Mouse (Mus musculus): ENCODE measurements around the gene Grik1.
A peak's percentile ranks its signal among the peaks of the same experiment; 100 is the strongest.

Gene Grik1

DNA sequence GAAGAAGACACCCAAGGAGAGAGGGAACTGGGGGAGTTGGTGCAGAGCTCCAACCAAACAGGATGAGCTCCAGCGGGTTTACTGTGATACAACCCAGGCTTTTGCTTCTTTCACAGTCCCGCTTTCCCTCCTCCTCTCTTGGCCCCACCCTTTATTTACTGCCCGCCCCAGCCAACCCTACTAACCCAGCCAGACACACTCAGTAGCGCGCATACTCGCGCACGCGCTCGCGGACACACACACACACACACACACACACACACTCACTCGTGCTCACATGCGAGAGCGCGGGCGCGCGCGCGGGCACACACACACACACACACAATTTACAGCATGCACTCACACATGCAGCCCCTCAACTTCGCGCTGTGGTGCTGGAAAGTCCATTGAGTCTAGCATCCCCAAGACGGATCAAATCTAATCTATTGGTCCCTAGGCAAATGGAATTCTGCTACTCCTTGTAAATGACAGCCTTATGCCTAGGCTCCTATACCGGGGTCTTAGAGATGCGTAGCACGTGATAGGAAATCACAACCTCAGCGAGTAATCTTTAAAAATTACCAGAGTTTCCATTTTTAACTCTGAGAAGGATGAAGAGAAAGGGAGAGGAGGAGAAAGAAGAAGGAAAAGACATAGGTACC lies at the start of gene Grik1:
Grik1 (minus strand) TSS at position 134 of the 641 bp plus-strand sequence.
- DNase-seq (ENCODE audit: low spot score in 2 of 2), result no peak

DNA sequence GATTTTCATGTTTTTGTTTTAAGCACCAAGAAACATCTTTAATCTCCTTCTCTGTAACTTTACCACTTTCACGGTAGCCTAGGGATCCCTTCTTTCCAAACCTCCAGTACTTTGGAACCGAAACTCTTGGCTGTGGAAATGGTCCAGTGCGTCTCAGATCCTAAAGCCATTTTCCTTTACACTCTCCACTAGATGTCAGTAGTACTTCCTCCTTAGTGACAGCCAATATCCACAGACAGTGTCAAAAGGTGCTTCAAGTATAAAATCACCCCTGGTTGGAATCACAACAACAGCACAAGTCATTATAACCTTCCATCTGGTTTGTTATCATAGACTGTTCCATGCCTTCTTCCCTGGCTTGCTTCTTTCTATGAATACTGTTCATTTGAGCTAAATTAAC lies 4.1 kb upstream of the Grik1 start:
- DNase-seq (ENCODE audit: low spot score in 2 of 2), result no peak

DNA sequence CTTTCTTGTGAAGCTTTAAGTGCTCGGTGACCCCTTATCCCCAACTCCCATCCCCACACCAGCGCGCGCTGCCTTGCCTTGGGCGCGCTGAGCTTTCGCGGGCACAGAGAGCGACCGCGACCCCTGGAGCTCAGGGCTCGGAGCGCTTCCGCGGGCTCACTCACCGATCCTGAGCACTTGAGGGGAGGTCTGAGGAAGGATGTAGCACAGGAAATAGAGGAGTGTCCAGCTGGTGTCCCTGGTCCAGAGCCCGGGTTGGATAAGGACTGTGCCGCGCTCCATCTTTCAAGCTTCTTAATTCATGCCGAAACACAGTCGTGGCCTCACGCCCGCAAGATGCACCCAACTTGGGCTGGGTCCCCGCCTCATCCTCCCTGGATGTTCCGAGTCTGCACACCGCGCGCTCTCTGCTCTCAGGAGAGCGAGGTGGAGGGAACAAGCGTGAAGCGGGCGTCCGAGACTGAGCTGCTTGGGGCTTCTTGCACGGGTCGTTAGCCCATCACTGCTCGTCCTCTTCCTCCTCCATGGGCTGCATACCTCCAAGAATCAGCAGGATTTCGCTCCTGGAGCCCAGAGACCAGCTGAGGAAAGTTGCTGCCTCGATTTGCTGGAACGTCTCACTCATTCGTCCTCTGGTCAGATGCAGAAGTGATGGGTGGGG lies 514 bp downstream of the Grik1 start:
- DNase-seq (ENCODE audit: low spot score in 2 of 2), result no peak

DNA sequence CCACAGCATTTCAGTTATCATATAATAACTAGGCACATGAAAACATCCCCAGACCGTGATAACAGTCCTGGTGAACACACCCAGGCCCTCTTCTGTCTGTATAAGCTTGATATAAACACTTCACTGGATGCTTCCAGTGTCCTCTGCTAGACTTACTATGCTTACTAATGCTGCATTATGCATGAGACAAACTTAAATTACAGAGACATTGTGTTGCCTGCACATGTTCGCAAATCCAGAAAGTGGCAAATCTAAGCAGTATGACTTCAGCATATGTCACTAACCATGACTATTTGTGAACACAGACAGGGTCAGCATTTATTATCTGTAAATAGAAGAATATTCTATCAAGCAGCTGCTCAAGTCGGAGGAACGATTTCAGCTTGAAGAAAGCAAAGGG lies 31.7 kb downstream of the Grik1 start:
- no peak for DNase-seq (ENCODE audit: low spot score in 2 of 2)

DNA sequence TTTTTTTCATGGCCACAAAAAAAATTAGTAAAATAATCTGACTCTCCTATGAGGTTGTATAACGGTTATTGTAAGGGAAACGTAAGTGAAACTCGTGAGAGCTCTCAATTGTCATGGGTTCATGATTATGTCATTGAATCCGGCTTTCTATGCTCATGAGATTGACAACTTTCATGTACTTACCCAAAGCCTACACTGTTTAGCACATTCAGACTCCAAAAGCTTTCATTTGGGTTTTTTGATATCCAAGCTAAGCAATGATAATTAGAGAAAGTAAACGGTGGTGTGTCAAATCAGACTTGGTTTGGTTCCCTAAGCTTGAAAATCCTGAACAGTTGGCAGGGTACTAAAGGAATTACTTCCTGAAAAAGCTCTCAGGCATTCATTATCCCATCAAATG lies 33.0 kb downstream of the Grik1 start:
- DNase-seq (ENCODE audit: low spot score in 2 of 2), result no peak

DNA sequence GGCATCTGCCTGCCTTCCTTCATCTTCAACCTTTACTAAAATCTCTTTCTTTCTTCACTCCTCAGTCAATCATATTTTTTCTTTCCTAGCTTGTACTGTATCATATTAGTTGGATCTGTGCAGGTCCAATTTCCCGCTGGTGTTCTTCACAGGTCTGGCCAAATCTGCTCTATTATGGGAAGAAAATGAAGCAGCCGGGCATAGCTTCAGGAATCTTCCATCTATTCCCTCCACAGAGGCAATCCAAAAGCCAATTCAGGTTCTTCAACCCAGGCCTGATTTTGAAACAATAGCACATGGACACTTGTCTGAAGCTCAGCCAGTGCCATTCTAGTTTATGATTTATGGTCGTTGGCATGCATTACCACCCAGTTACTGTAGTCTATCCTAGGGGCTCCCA lies 34.0 kb downstream of the Grik1 start:
- DNase-seq (ENCODE audit: low spot score in 2 of 2), result no peak

DNA sequence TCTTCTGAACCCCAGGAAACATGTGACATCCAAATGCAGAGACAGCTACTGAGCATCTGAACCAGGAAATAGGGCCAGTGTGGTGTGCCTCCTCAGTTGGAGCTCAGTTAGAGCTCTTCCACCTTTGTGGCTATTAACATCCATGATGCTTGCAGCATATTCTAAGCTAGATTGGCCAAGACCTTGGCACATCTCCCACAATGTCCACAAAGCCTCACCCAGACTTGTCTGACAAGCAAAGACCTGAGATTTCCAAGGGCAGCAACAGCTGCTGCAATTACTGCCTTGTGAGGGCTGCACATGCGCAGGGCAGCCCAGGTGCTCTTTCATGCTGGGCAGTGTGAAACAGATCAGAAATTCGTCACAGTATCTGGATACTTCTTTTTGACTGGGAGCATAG lies 37.4 kb downstream of the Grik1 start:
- no peak for DNase-seq (ENCODE audit: low spot score in 2 of 2)

DNA sequence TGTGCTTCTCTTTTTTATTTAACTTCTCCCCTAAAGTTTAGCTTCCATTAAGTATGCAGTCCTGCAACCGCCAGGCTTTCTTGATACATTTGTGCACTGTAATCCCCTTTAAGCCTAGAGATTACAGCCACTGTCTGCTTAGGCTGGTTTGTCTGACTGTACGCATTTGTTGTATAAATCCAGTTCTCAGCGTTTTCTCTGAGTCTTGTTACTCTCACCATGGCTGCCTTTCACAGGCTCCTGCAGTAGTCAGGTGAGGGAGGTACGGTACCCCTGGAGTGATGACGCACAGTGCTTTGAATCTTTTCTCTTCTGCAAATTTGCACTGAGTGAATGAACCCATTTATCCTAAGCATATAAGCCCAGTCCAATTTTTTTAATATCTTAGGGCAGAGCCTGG lies 39.0 kb downstream of the Grik1 start:
- no peak for DNase-seq (ENCODE audit: low spot score in 2 of 2)

DNA sequence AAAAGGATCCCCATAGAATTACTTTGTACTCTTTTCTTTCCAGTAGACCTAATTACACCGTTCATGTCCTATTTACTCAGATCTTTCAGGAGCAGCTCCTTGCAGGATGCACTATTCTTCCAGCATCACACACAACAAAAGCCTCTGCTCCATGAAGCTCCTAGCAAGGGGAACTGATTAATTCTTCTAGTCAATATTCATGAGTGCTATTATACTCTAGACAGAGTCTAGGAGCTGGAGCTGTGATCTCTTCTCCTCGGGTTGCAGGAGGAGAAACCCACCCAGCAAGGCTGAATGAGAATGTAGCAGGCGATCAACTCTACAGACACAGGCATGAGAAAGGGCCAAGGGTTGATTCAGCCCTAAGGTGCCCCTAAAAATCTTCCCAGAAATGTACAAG lies 40.2 kb downstream of the Grik1 start:
- DNase-seq (ENCODE audit: low spot score in 2 of 2), result no peak

DNA sequence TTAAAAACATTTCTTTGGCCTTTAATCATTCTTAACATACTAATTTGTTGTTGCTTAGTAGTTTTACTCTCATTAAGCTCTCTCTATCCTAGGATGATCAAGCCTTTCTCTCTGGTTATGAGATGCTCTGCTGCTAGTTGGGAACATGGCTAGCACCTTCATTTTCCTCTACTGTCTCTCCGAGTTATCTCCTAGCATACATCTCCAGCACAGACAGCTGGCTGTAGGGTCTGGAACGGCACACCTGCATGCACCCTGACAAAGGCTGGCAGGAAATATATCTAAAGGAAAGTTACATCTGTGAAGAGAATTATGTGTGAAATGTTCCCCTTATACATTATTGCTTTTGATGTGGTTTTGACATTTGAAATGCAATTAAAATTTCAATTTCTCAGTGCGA lies 42.5 kb downstream of the Grik1 start:
- DNase-seq (ENCODE audit: low spot score in 2 of 2), result no peak

DNA sequence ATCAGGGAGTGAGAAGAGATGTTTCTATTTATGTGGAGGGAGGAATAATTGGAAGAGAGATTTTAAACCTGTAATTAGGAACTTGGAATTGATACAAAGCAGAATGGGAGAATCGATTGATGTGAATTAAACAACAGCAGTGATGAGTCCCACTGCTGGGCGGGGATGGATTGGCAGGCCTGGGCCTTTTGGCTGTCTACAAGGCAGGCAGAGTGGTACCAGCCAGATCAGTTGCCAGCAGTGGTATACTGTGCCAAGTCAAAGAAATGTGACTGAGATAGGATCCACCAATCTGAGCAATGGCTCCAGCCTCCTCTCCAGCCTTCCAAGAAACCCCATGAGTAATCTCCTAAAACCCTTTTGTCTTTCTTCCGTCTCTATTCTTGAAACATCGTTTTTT lies 45.4 kb downstream of the Grik1 start:
- no peak for DNase-seq (ENCODE audit: low spot score in 2 of 2)

DNA sequence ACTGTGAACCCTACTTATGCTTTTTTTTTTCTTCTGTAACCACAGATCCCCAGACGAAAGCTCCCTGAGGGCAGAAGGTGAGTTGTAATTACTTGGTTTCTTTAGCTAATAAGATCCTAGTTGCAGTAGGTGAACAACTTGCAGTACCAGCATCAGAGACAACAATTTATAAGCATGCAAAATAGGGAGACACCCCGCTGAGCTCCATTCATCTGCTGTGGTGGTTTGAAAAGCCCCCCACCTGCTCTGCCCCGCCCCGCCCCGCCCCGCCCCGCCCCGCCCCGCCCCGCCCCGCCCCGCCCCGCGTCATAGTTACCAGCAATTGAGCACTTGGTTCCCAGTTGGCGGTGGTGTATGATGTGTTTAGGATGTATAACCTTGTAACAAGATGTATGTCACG lies 64.4 kb downstream of the Grik1 start:
- no peak for DNase-seq (ENCODE audit: low spot score in 2 of 2)

DNA sequence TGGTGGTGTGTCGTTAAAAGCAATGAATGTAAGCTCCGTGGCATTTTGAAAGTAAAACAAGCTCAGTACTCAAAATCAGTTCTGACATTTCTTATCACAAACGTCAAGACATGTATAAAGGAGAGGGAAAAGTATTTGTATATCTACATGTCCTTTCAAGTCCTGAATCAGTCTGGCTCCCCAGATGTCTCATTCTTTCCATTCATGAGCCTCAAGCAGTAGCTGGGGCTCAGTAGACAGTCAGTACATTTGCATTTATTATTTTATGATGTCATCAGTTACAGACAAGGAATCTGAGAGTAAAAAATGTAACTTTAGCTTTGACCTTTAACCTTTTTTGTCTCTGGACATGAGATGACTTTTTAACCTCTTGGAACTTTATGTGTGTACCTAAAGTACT lies 68.1 kb downstream of the Grik1 start:
- no peak for DNase-seq (ENCODE audit: low spot score in 2 of 2)

DNA sequence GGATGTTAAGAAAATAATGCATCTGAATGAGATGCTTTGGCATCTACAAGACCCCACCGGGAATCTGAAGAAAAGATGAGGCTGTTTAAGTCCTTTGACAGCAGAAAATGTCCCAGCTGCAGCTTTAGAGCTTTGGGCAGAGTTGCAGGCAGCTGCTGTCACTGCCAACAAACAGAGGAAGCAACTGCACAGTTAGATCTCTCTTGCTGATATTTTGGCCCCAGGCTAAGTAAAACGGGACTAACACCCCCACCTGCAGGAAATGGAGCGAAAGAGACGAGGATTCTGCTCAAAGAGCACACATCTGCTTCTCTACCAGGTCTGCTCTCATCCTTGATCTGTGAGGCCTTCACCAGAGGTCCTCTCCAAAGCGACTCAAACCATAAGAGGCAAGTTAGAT lies 77.5 kb downstream of the Grik1 start:
- DNase-seq (ENCODE audit: low spot score in 2 of 2), result no peak

DNA sequence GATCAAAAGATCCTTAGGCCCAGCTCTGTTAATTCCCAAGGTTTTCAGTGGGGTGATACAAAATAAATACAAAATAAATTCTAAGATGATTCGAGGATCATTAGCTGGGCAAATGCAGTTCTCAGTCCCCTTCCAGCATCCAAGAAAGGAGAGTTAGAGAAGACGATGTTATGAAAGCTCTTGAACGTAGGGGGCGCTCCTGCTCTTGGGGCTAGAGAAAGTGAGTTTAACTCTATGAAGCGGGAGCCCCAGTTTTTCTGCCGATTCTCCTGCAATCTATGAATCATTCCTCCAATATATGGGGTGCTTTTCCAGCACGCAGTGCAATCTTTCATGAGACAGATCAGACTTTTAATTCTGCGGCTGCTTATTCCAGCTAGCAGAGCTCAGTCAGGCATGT lies 78.2 kb downstream of the Grik1 start:
- DNase-seq (ENCODE audit: low spot score in 2 of 2), result no peak

DNA sequence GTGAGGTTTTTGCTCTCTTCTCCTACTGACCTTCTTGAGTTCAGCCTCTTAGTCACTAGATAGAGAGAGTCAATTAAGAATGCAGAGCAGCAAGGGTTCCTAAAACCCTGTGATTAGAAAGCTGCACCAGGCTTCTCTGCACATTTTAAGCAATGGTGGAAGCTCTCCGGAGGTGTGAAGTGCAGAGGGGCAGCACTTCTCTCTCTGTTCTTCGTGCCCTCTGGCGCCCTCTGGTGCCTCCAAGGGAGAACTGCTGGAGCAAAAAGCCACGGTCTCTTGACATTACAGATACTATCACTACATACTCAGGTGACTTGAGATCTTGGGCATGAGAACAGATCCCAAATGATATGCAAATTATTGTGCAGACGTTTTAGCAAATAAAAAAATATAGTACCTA lies 85.7 kb downstream of the Grik1 start:
- DNase-seq (ENCODE audit: low spot score in 2 of 2), result peak; percentile 8 to 9

DNA sequence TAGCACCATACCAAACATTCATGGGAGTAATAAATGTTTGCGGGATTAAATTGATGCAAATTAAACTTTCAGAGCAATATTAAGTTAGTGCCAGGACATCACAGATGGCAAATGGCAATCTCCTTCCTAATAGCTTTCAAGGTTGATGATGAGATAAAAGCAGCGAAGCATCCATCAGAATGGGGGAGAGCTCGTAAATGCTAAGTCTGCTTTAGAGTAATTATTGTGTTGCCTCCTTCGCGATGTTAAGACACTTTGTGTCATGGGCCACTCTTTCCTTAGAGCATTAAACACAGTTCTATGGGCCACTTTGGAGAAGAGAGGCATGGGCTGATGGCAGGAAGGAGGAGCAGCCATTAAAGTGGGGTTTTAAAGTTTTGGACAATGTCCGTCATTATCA lies 86.1 kb downstream of the Grik1 start:
- no peak for DNase-seq (ENCODE audit: low spot score in 2 of 2)

DNA sequence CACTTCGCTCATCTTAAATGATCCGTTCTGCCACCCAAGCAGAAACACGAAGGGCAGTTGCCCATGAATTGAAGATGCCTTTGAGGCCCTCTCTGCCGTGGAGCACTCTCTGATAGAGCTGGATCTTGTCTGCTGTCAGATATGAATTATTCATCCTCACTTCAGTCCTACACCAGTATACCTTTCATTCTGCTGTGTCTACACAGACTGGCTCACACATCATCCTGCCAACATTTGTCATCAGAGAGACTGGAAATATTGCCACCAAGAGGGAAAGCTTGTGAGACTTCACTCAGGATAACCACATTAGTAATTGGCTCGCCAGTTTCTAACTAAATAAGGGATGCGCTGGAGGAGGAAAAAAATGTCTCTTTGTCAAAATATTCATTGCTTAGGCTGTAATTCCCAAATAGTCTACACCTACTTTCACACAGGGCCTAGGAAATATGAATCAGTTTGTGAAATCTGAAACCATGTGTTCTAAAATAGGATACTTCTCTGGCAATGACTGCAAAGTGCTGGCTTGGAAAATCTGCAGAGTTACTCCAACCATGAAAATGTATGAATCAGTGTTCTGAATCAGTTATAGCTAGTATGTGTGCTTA lies 102.5 kb downstream of the Grik1 start:
- no peak for DNase-seq (ENCODE audit: low spot score in 2 of 2)

DNA sequence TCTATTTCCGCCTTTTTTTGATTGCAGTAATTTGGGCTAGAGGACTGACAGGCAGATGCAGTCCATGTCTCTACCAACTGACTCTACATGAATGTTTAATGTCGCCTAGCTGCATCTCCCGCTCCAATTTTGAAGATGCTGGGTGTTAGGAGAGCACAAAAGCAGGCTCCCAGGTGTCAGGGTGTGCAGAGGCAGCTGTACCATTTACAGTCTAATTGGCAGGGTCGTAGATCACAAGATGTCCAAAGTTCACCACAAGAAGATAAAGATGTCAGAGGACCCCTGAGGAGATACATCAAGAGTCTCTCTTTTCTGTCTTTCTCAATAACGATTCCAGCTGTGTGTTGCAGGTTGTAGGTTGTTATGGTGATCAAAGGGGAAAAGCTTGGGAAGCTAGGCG lies 111.3 kb downstream of the Grik1 start:
- no peak for DNase-seq (ENCODE audit: low spot score in 2 of 2)

DNA sequence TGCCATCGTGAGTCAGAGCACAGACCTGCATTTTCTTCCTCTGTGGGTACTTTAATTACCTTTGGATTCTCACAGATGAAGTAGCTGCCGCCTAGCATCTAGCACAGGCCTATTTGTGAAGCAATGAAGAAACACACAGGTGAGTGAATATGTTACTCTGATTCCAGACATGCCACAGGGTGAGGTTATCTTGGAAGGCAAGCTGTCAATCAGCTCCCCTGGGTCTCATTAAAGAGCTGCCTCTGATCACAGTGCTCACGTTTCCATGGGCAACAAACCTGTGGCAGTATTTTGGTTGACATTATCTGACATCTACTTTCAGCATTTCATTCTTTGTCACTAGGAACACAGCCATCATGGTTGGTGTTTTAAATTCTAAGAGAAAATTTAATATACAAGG lies 112.7 kb downstream of the Grik1 start:
- no peak for DNase-seq (ENCODE audit: low spot score in 2 of 2)

DNA sequence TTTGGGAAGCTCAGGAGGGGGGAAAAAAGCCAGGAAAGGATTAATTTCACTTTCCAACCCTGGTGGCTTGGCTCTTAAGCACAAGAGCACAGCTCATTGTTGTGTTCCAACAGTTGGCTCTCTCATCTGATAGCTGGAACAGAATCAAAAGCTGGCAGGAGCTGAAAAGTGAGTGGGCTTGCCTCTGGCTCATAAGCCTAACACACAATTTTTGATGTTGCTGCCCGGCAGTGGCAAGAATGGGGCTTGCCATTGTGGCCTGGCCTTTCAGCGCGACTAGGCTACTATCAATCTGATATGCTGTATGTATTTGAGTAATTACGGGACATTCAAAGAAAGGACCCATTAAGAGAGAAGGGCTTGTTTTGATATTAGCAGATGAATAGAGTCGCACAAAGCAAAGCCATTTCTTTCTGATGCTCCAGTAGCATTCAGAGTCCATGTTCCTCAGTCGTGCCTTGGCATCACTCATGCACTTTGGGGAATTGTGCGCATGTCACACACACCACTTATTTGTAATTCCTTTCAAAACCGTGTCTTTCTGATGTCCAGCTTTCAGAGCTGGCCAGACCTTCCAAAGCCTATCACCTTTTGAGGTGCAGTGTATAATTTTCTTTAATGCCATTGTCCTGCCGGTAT lies 115.9 kb downstream of the Grik1 start:
- DNase-seq (ENCODE audit: low spot score in 2 of 2), result no peak

DNA sequence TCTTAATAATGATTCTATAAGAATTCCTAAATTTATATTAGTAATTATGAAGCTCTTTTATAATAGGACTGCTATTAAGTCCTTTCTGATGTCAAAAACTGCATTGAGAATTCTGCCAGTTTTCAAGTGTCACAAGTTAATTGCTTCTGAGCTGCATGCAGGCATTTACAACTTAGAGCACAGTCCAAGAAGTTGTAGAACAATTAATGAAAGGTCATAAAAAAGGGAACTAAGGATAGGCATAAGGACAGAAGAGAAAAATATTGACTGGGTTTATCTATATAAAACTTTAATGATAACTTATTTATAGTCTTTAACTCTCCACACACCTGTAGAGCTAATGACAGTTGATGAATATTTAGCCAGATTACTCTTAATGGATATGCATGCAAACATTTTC lies 123.5 kb downstream of the Grik1 start:
- no peak for DNase-seq (ENCODE audit: low spot score in 2 of 2)

DNA sequence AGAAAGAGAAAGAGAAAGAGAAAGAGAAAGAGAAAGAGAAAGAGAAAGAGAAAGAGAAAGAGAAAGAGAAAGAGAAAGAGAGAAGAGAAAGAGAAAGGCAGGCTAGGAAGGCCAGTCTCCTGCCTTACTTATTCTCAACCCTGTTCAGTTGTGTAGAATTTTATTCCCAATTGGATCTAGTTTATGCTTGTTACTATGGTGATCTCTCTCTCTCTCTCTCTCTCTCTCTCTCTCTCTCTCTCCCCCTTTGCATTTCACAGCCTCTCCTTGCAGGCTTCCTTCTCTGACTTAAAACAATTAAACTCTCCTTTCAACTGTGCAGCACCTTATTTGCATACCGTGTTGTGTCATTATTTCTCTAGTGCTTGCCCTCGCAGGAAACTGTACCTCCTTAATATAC lies 147.5 kb downstream of the Grik1 start:
- peak in 1 of 2 experiments; percentile 2 for DNase-seq (ENCODE audit: low spot score in 2 of 2)

Data from spleen, postnatal 36 days (tissue).